Mouse (Mus musculus): ENCODE data around the gene Ctsd. TPM values are rescaled to one million over a fixed set of nuclear protein-coding genes. Genes with fewer than 3 reads are reported as not detected.

The Ctsd gene
- polyA plus RNA-seq (2014; fragmentation: Nextera tagmentation; extraction: Ambion mirVana) = 313 and 325 TPM in 2 replicates

DNA sequence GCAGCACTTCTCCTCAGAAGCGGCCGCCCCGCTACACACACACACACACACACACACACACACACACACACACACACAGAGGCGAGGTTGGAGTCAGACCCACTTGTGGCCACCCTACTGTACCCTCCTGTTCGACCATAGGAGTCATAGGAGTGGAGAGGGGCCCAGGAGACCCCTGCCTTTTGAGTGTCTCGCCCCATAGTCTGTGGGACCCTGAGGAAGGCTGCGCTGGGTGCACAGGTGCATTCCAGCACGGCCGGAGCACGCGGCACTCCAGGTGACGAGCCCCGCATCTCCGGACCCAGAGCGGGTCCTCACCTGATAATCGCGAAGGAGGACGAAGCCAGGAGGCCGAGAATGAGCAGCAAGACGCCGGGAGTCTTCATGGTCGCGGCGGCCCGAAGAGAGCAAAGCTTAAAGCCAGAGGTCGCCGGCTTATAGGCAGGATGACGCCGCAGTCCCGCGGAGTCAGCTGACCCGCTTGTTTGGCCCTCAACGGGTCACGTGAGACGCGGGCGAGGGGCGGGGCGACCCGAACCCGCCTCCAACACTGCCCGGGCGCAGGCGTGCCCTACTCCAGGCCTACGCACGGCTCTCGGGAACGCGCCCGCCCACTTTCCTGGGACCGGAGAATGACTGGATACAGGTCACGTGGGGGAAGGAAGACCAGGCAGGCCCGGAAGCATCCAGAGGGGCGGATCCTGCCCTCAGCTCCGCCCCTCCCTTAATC is at the start of gene Ctsd:
Gene Ctsd (minus strand): TSS at position 620 of the 730 bp plus-strand sequence.
- Histone ChIP-seq H3K4me1 (replicated peaks; ENCODE audit: control insufficient read depth, insufficient read depth, low read length) (peaks cover 18% of the 10 kb centered on the region), H3K4me2 (replicated peaks) (peak within 1 kb of the TSS; percentile 83), H3K9me3 (ENCODE audit: control insufficient read depth, low read length) (no peaks in the 10 kb centered on the region), H3K9ac (peak within 1 kb of the TSS; percentile 80), H3K27ac (peak within 1 kb of the TSS; percentile 72), H3K27me3 (ENCODE audit: control insufficient read depth, insufficient read depth, low read length) (no peaks in the 10 kb centered on the region), H3K36me3 (replicated peaks; ENCODE audit: control insufficient read depth, insufficient read depth) (peaks cover 28% of the 10 kb centered on the region), H3K4me3 (replicated peaks; ENCODE audit: low read length) (peak within 1 kb of the TSS; percentile 71)
- DNase-seq (ENCODE audit: low spot score) (peak; percentile 96), ATAC-seq (ENCODE audit: low FRiP score) (peak; percentile 96)
- WGBS = under 1% methylated on average over 52 of the region's 55 CpGs

DNA sequence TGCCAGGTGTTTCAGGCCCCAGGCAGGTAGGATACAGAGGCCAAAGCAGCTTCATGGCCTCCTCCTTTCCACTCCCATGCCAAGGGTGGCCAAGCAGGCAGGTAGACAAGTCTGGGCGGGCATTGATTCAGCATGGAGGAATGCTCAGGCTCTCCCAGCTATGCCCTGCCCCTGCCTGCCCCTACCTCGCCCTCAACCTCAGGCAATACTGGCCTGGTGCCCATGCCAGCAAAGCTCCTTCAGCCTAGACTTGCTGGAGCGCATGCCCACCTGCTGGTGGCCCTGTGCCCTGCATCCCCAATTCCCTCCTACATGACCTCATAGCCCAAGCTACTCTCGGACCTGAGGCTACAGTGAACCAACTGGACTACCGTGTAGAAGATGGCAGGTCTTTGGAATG is 49.5 kb upstream of the Ctsd start:
- H3K4me3 ChIP-seq (replicated peaks; ENCODE audit: low read length) = no peak overlapping the region
- H3K9ac ChIP-seq = no peak overlapping the region
- H3K36me3 ChIP-seq (replicated peaks; ENCODE audit: control insufficient read depth, insufficient read depth) = no peaks in the 10 kb centered on the region
- DNase-seq (ENCODE audit: low spot score) (no peak), ATAC-seq (ENCODE audit: low FRiP score) (no peak)
- H3K9me3 ChIP-seq (ENCODE audit: control insufficient read depth, low read length) = no peaks in the 10 kb centered on the region
- no peaks in the 10 kb centered on the region for H3K27me3 ChIP-seq (ENCODE audit: control insufficient read depth, insufficient read depth, low read length)
- 0 out of 2 replicates have a peak, but pooled peaks cover 6% of the 10 kb centered on the region for H3K4me1 ChIP-seq (replicated peaks; ENCODE audit: control insufficient read depth, insufficient read depth, low read length)
- 85% methylated on average over 5 of the region's 5 CpGs for WGBS
- H3K4me2 ChIP-seq (replicated peaks) = no peak overlapping the region
- no peak overlapping the region for H3K27ac ChIP-seq

- Histone ChIP-seq H3K4me2 (replicated peaks) (no peak overlapping the region), H3K27me3 (ENCODE audit: control insufficient read depth, insufficient read depth, low read length) (no peaks in the 10 kb centered on the region), H3K9me3 (ENCODE audit: control insufficient read depth, low read length) (no peaks in the 10 kb centered on the region), H3K4me3 (replicated peaks; ENCODE audit: low read length) (no peak overlapping the region), H3K4me1 (replicated peaks; ENCODE audit: control insufficient read depth, insufficient read depth, low read length) (0 out of 2 replicates have a peak, but pooled peaks cover 9% of the 10 kb centered on the region), H3K9ac (no peak overlapping the region), H3K36me3 (replicated peaks; ENCODE audit: control insufficient read depth, insufficient read depth) (no peaks in the 10 kb centered on the region), H3K27ac (no peak overlapping the region)
- WGBS = 32% methylated on average over 4 of the region's 4 CpGs
- ATAC-seq (ENCODE audit: low FRiP score) (no peak), DNase-seq (ENCODE audit: low spot score) (peak; percentile 82)
Measured at GRCm38 (mm10) chr7:142435524-142435923, 47.7 kb upstream of the Ctsd start.

- no peak within 1 kb of the TSS for H3K9ac ChIP-seq
- 88% methylated on average over 10 of the region's 10 CpGs for WGBS
- no peak for ATAC-seq (ENCODE audit: low FRiP score)
- H3K27ac ChIP-seq = no peak within 1 kb of the TSS
- no peaks in the 10 kb centered on the region for H3K36me3 ChIP-seq (replicated peaks; ENCODE audit: control insufficient read depth, insufficient read depth)
- no peak within 1 kb of the TSS for H3K4me2 ChIP-seq (replicated peaks)
- H3K4me3 ChIP-seq (replicated peaks; ENCODE audit: low read length) = no peak within 1 kb of the TSS
- no peak for DNase-seq (ENCODE audit: low spot score)
- H3K4me1 ChIP-seq (replicated peaks; ENCODE audit: control insufficient read depth, insufficient read depth, low read length) = 0 out of 2 replicates have a peak, but pooled peaks cover 12% of the 10 kb centered on the region
- no peaks in the 10 kb centered on the region for H3K27me3 ChIP-seq (ENCODE audit: control insufficient read depth, insufficient read depth, low read length)
- no peaks in the 10 kb centered on the region for H3K9me3 ChIP-seq (ENCODE audit: control insufficient read depth, low read length)
Measured at GRCm38 (mm10) chr7:142434137-142434865, 46.5 kb upstream of the Ctsd start, which contains the start of gene Syt8. TSS of gene Syt8 (plus strand) at chr7:142434850.

GRCm38 (mm10) chr7:142433623-142434022 is 45.8 kb upstream of the Ctsd start:
- H3K9me3 ChIP-seq (ENCODE audit: control insufficient read depth, low read length) = no peaks in the 10 kb centered on the region
- no peak overlapping the region for H3K4me2 ChIP-seq (replicated peaks)
- no peaks in the 10 kb centered on the region for H3K27me3 ChIP-seq (ENCODE audit: control insufficient read depth, insufficient read depth, low read length)
- ATAC-seq (ENCODE audit: low FRiP score) (no peak), DNase-seq (ENCODE audit: low spot score) (no peak)
- WGBS = 62% methylated on average over 19 of the region's 19 CpGs
- no peak overlapping the region for H3K27ac ChIP-seq
- no peak overlapping the region for H3K9ac ChIP-seq
- H3K36me3 ChIP-seq (replicated peaks; ENCODE audit: control insufficient read depth, insufficient read depth) = no peaks in the 10 kb centered on the region
- 0 out of 2 replicates have a peak, but pooled peaks cover 12% of the 10 kb centered on the region for H3K4me1 ChIP-seq (replicated peaks; ENCODE audit: control insufficient read depth, insufficient read depth, low read length)
- no peak overlapping the region for H3K4me3 ChIP-seq (replicated peaks; ENCODE audit: low read length)

DNA sequence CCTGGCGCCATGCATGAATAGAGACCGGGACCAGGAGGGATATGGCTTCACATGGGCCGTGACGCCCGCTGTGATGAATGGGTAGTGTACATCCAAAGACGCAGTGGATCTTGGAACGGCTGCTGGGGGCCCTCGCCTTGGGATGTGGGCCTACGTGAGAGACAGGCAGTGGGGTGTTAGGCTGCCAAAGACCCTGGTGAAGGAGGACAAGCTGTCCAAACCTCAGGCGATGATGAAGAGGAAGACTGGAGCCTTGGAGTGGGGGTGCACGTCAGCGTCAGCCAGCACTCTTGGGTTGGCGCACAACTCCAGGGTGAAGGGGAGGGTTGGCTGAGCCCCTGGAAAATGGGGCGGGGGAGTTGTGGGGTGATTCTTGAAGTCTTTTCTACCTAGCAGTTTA is 43.3 kb upstream of the Ctsd start:
- 0 out of 2 replicates have a peak, but pooled peaks cover 12% of the 10 kb centered on the region for H3K4me1 ChIP-seq (replicated peaks; ENCODE audit: control insufficient read depth, insufficient read depth, low read length)
- no peak overlapping the region for H3K27ac ChIP-seq
- no peak overlapping the region for H3K4me2 ChIP-seq (replicated peaks)
- 83% methylated on average over 14 of the region's 14 CpGs for WGBS
- no peaks in the 10 kb centered on the region for H3K36me3 ChIP-seq (replicated peaks; ENCODE audit: control insufficient read depth, insufficient read depth)
- H3K4me3 ChIP-seq (replicated peaks; ENCODE audit: low read length) = no peak overlapping the region
- no peaks in the 10 kb centered on the region for H3K9me3 ChIP-seq (ENCODE audit: control insufficient read depth, low read length)
- ATAC-seq (ENCODE audit: low FRiP score) (no peak), DNase-seq (ENCODE audit: low spot score) (no peak)
- H3K27me3 ChIP-seq (ENCODE audit: control insufficient read depth, insufficient read depth, low read length) = no peaks in the 10 kb centered on the region
- no peak overlapping the region for H3K9ac ChIP-seq

DNA sequence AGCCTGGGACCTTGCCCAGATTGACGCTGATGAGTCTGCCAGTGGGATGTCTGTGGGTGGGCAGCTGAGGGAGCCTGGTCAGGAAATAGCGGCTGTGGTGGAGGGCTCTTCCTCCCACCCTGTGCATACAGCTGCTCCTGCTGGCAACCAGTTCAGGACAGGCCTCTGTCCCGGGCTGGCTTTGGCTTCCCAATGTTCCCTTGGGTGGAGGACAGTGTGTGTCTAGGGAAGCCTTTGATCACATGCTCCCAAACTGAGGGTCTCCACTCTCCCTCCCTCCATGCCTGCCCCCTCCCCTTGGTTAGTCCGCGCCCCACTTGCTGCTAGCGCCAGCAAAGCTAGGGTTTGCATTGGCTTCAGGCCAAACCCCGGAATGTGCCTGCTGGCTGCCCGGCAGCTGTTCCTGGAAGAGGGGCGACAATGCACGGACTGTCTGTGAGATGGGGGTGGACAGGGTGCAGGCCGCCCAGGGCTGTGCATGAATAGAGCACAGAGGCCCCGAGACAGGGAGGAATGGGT is 42.4 kb upstream of the Ctsd start:
- H3K9ac ChIP-seq = no peak overlapping the region
- no peaks in the 10 kb centered on the region for H3K36me3 ChIP-seq (replicated peaks; ENCODE audit: control insufficient read depth, insufficient read depth)
- H3K27ac ChIP-seq = 0 out of 2 replicates have a peak overlapping the region, but pooled peaks have one; percentile 51
- peak; percentile 61; the same call in 1 of the 2 replicates for ATAC-seq (ENCODE audit: low FRiP score)
- H3K9me3 ChIP-seq (ENCODE audit: control insufficient read depth, low read length) = no peaks in the 10 kb centered on the region
- no peaks in the 10 kb centered on the region for H3K27me3 ChIP-seq (ENCODE audit: control insufficient read depth, insufficient read depth, low read length)
- 35% methylated on average over 12 of the region's 12 CpGs for WGBS
- no peak overlapping the region for H3K4me3 ChIP-seq (replicated peaks; ENCODE audit: low read length)
- H3K4me1 ChIP-seq (replicated peaks; ENCODE audit: control insufficient read depth, insufficient read depth, low read length) = 0 out of 2 replicates have a peak, but pooled peaks cover 12% of the 10 kb centered on the region
- no peak overlapping the region; the same call in 1 of the 2 replicates for H3K4me2 ChIP-seq (replicated peaks)
- DNase-seq (ENCODE audit: low spot score) = peak; percentile 63

GRCm38 (mm10) chr7:142428213-142428612 is 40.4 kb upstream of the Ctsd start:
- Histone ChIP-seq H3K9ac (no peak overlapping the region), H3K27me3 (ENCODE audit: control insufficient read depth, insufficient read depth, low read length) (no peaks in the 10 kb centered on the region), H3K4me3 (replicated peaks; ENCODE audit: low read length) (no peak overlapping the region), H3K27ac (no peak overlapping the region), H3K36me3 (replicated peaks; ENCODE audit: control insufficient read depth, insufficient read depth) (no peaks in the 10 kb centered on the region), H3K4me1 (replicated peaks; ENCODE audit: control insufficient read depth, insufficient read depth, low read length) (0 out of 2 replicates have a peak, but pooled peaks cover 6% of the 10 kb centered on the region), H3K9me3 (ENCODE audit: control insufficient read depth, low read length) (no peaks in the 10 kb centered on the region), H3K4me2 (replicated peaks) (no peak overlapping the region)
- ATAC-seq (ENCODE audit: low FRiP score) (no peak), DNase-seq (ENCODE audit: low spot score) (no peak)
- 6% methylated on average over 7 of the region's 7 CpGs for WGBS

DNA sequence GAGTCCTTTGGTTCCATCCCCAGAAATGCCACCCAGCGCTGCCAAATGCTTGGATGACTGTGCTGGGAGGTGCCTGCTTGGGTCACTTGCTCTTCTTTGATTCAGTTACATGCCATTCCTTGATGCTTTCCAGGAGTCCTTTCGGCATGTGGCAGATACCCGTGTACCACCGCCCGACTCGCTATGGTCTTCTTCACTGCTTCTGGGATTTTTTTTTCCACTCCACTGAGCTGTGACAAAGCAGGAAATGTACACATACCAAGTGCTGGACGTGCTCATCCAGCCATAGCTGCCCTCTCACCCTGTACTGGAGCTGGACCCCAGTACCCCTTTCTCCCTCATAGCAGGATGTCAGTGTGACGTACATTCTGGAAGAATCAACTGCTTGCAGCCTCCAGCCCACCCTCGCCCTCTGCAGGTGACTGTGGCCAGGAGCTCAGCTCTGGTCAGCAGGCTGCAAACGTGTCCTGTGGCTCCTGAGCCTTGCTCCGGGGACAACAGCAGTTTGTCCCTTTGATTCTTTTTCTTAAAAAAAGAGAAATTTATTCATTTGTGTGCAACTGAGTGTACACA is 37.9 kb upstream of the Ctsd start:
- DNase-seq (ENCODE audit: low spot score) = no peak
- 48% methylated on average over 11 of the region's 11 CpGs for WGBS

More for the DNA sequence above, 37.9 kb upstream of the Ctsd start:
- 0 out of 2 replicates have a peak, but pooled peaks cover 5% of the 10 kb centered on the region for H3K4me1 ChIP-seq (replicated peaks; ENCODE audit: control insufficient read depth, insufficient read depth, low read length)
- no peak overlapping the region for H3K27ac ChIP-seq
- no peaks in the 10 kb centered on the region for H3K9me3 ChIP-seq (ENCODE audit: control insufficient read depth, low read length)
- H3K4me2 ChIP-seq (replicated peaks) = no peak overlapping the region
- no peak for ATAC-seq (ENCODE audit: low FRiP score)
- H3K4me3 ChIP-seq (replicated peaks; ENCODE audit: low read length) = no peak overlapping the region
- no peaks in the 10 kb centered on the region for H3K27me3 ChIP-seq (ENCODE audit: control insufficient read depth, insufficient read depth, low read length)
- no peak overlapping the region for H3K9ac ChIP-seq
- H3K36me3 ChIP-seq (replicated peaks; ENCODE audit: control insufficient read depth, insufficient read depth) = no peaks in the 10 kb centered on the region

Data from hindbrain, embryonic 14.5 days (tissue).